Mouse (Mus musculus): Measurements from ENCODE around the gene Pax7. TPM values are rescaled to one million over a fixed set of nuclear protein-coding genes. Genes with fewer than 3 reads are reported as not detected.

The Pax7 gene
- total and polyA plus RNA-seq, 3 experiments: not detected

GRCm38 (mm10) chr4:139727101-139727500, 106.2 kb downstream of the Pax7 start:
- Histone ChIP-seq H3K9ac (ENCODE audit: control insufficient read depth, low read depth, low read length, poor library complexity, severe bottlenecking) (no peak overlapping the region), H3K27me3 (ENCODE audit: control insufficient read depth in 1 of 2, insufficient read depth in 2 of 2, low read length in 2 of 2) (no peaks in the 10 kb centered on the region), H3K4me3 (ENCODE audit: control insufficient read depth in 1 of 2, insufficient read depth in 1 of 2, low read depth in 2 of 2, low read length in 2 of 2) (no peak overlapping the region), H3K9me3 (replicated peaks; ENCODE audit: insufficient read depth, low read length) (no peaks in the 10 kb centered on the region), H3K27ac (ENCODE audit: control insufficient read depth, low read depth, low read length) (no peak overlapping the region), H3K36me3 (ENCODE audit: control insufficient read depth in 1 of 2, insufficient read depth in 2 of 2, low read length in 2 of 2) (no peaks in the 10 kb centered on the region), H3K79me2 (ENCODE audit: control insufficient read depth, insufficient read depth, low read length, poor library complexity) (no peaks in the 10 kb centered on the region), H3K4me1 (ENCODE audit: control insufficient read depth in 1 of 2, insufficient read depth in 2 of 2, low read length in 2 of 2) (no peaks in the 10 kb centered on the region)
- TF ChIP-seq BHLHE40 (IDR thresholded peaks at IDR 0.05; ENCODE audit: borderline replicate concordance, low read depth, low read length): no peak
- TF ChIP-seq ZC3H11A (IDR thresholded peaks at IDR 0.05; ENCODE audit: low read depth, low read length): no peak
- no peak for TF ChIP-seq CHD1 (IDR thresholded peaks at IDR 0.05; ENCODE audit: low read depth, low read length)
- no peak for TF ChIP-seq RCOR1 (IDR thresholded peaks at IDR 0.05; ENCODE audit: low read depth, low read length)
- no peak for TF ChIP-seq MAZ (IDR thresholded peaks at IDR 0.05; ENCODE audit: low read depth, low read length)
- no peak for TF ChIP-seq ZNF384 (IDR thresholded peaks at IDR 0.05; ENCODE audit: low read depth, low read length)
- no peak for TF ChIP-seq MYC (IDR thresholded peaks at IDR 0.05; ENCODE audit: low read depth, low read length)
- no peak for TF ChIP-seq NELFE (IDR thresholded peaks at IDR 0.05; ENCODE audit: low read depth, low read length)
- TF ChIP-seq SMC3 (IDR thresholded peaks at IDR 0.05; ENCODE audit: low read depth, low read length): no peak
- no peak for TF ChIP-seq TBP (IDR thresholded peaks at IDR 0.05; ENCODE audit: low read depth, low read length)
- TF ChIP-seq HCFC1 (IDR thresholded peaks at IDR 0.05; ENCODE audit: low read depth, low read length): no peak
- TF ChIP-seq RAD21 (IDR thresholded peaks at IDR 0.05; ENCODE audit: low read depth, low read length): no peak
- no peak for TF ChIP-seq POLR2AphosphoS2 (IDR thresholded peaks at IDR 0.05; ENCODE audit: low read length)
- no peak for TF ChIP-seq POLR2A (IDR thresholded peaks at IDR 0.05; ENCODE audit: control insufficient read depth in 1 of 2, insufficient read depth in 1 of 2, low read depth in 1 of 2, low read length in 2 of 2, poor library complexity in 1 of 2)
- no peak for TF ChIP-seq MXI1 (IDR thresholded peaks at IDR 0.05; ENCODE audit: low read depth, low read length)
- no peak for TF ChIP-seq NRF1 (IDR thresholded peaks at IDR 0.05; ENCODE audit: insufficient read depth, low read depth, low read length, poor library complexity, severe bottlenecking)
- no peak for DNase-seq (ENCODE audit: low read depth, low spot score)

- TF ChIP-seq RCOR1 (IDR thresholded peaks at IDR 0.05; ENCODE audit: low read depth, low read length) (no peak), MAX (IDR thresholded peaks at IDR 0.05; ENCODE audit: low read length) (no peak), ETS1 (IDR thresholded peaks at IDR 0.05; ENCODE audit: low read depth, low read length) (no peak), TBP (IDR thresholded peaks at IDR 0.05; ENCODE audit: low read depth, low read length) (no peak), POLR2AphosphoS5 (IDR thresholded peaks at IDR 0.05; ENCODE audit: borderline replicate concordance, low read depth, low read length) (no peak), CHD1 (IDR thresholded peaks at IDR 0.05; ENCODE audit: low read depth, low read length) (no peak), TAL1 (IDR thresholded peaks at IDR 0.05; ENCODE audit: low read length) (no peak), E2F4 (IDR thresholded peaks at IDR 0.05; ENCODE audit: borderline replicate concordance, low read depth, low read length) (no peak), MYB (IDR thresholded peaks at IDR 0.05; ENCODE audit: low read depth, low read length) (no peak), ZKSCAN1 (IDR thresholded peaks at IDR 0.05; ENCODE audit: low read depth, low read length) (no peak), USF1 (IDR thresholded peaks at IDR 0.05; ENCODE audit: low read depth, low read length) (no peak)
- Histone ChIP-seq H3K27me3 (ENCODE audit: control insufficient read depth in 1 of 2, insufficient read depth in 2 of 2, low read length in 2 of 2) (no peaks in the 10 kb centered on the region), H3K4me1 (ENCODE audit: control insufficient read depth in 1 of 2, insufficient read depth in 2 of 2, low read length in 2 of 2) (no peaks in the 10 kb centered on the region), H3K27ac (ENCODE audit: control insufficient read depth, low read depth, low read length) (no peak overlapping the region), H3K36me3 (ENCODE audit: control insufficient read depth in 1 of 2, insufficient read depth in 2 of 2, low read length in 2 of 2) (no peaks in the 10 kb centered on the region), H3K79me2 (ENCODE audit: control insufficient read depth, insufficient read depth, low read length, poor library complexity) (no peaks in the 10 kb centered on the region), H3K4me3 (ENCODE audit: control insufficient read depth in 1 of 2, insufficient read depth in 1 of 2, low read depth in 2 of 2, low read length in 2 of 2) (no peak overlapping the region), H3K9ac (ENCODE audit: control insufficient read depth, low read depth, low read length, poor library complexity, severe bottlenecking) (no peak overlapping the region), H3K9me3 (replicated peaks; ENCODE audit: insufficient read depth, low read length) (no peaks in the 10 kb centered on the region)
- no peak for DNase-seq (ENCODE audit: low read depth, low spot score)
Observed at GRCm38 (mm10) chr4:139725421-139725820, 107.9 kb downstream of the Pax7 start.
